Mouse (Mus musculus) lung, adult 18-20 months (tissue): ENCODE measurements around the gene Gpr149.

Source experiments
- DNase-seq, 2 experiments: peaks; one replicate each; pipeline ENCODE4 v3.0.0; 2022; ENCODE audit warnings: mixed read lengths in 2 of 2

The Gpr149 gene

DNA sequence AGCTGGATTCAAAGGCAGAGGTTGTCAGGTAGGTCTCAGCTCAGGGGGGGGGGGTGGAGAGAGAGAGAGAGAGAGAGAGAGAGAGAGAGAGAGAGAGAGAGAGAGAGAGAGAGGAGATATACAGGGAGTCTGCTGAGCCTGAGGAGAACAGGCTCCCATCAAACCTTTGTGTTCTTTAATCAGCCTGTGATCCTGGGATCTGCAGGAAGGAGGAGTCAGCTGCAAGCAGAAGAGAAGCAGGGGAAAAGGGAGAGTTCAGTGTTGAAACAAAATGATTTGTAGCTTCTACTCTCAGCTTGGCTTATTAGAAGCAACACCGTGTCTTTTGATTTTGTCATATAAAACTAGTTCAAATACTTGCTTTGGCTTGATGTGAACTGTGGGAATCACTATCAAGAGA is at the start of gene Gpr149:
Gene Gpr149 (minus strand): TSS at position 168 of the 400 bp plus-strand sequence.
- DNase-seq = no peak

- no peak for DNase-seq
Measured at GRCm38 (mm10) chr3:62650551-62650950, 45.6 kb upstream of the Gpr149 start.

- DNase-seq = no peak
Measured at GRCm38 (mm10) chr3:62610861-62611260, 5.9 kb upstream of the Gpr149 start.

- no peak for DNase-seq
Measured at GRCm38 (mm10) chr3:62605931-62606330, 991 bp upstream of the Gpr149 start.

DNA sequence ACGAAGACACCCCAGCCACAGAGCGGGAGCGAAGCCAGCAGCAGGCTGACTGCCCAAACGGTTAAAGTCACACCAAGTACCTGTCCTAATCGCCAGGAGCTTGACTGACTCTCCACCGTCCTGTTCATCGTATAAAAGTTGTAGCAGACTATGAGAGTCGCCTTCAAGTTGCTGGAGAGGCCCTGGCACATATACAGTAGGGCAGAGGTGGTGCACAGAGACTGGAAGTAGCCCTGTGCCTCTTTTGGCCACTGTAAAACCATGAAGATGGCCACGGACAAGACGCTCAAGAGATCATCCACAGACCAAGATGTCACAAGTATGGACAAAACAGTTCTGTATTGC is 921 bp downstream of the Gpr149 start:
- no peak for DNase-seq

DNA sequence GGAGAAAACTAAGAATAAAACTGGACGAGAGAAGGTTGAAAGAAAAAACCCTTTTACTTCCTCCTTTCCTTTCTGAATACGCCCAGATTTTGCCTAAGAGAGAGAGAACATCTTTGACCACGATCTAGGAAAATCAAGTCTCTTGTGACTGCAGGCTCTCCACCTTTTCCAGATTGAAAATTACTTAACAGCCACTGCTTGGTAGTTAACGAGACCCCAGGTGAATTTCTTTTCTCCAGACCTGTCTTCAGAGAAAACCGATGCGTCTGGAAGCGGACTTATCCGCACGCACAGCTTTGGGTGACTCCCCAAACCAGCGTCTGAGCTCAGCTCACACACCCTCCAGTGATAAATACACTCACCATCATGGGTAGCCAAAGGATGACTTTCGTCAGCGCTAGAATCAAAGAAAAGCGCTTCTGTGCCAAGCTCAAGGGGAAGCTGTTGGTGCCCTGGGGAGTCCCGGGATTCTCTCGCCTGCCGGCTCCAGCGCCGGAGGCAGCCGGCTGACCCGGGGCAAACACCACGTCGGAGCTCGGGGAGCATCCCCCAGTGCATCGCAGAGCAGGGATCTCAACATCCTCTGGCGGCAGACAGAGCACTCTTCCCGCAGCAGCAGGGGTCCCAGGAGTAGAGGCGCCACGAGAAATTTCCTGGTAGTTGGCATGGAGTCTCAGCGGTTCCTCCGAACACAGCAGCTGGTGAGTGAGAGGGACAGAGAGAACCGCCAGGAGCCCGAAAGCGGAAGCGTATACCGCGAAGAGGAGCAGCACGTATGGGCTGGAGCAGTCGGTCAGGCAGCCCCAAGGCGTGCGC is 1.5 kb downstream of the Gpr149 start:
- DNase-seq = no peak

DNA sequence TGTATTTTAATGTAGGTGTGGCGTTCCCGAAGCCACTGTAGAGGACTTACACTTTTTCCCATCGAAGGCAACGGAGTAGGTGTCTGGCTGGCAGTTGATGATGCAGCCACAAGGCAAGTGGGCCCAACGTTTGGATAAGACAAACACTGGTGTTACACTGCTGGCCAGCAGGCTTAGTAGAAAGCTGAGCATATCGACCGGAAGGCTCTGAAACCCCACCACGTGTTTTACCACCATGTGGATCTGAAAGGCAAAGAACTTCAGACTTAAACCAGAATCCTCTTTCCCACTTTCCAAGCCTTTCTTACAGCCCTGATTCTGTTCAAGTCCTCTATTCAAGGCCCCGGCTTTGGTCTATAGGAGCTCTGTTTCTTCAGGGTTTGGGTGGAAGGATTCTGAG is 2.5 kb downstream of the Gpr149 start:
- DNase-seq = no peak

DNA sequence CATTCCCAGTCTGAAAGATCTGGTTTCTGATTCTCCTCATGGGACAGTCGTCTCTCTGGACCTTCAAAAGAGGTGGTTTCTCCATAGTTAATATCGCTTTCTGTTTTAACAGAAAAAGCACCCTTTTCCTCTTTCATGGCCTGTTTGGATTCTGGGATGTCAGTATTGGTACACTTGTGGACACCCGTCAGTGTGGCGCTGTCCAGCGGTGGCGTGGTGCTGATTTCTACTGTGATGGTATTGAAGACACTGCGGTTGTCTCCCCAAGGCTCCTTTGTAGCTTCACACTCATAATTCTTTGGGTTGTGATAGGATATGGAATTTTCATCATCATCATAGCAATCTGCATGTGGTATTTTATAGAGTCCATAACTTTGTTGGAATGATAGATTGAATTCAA is 10.1 kb downstream of the Gpr149 start:
- DNase-seq = no peak

DNA sequence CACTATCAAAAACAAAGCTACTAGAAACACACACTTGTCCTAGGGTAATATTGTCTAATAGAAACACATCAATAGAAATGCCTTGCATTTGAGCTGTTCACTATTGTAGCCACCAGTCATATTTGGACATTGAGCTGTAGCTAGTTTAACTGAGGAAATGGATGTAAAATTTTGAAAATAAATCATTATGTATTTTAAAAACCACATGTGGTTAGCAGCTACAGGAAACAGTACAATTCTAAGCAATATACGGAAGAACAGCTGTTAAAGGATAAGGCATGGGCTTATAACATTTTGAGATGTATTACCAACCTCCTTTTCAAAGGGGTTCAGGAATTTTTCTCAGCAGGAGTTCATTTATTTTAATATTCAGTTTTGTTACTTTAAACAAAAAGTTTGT is 19.9 kb downstream of the Gpr149 start:
- no peak for DNase-seq

DNA sequence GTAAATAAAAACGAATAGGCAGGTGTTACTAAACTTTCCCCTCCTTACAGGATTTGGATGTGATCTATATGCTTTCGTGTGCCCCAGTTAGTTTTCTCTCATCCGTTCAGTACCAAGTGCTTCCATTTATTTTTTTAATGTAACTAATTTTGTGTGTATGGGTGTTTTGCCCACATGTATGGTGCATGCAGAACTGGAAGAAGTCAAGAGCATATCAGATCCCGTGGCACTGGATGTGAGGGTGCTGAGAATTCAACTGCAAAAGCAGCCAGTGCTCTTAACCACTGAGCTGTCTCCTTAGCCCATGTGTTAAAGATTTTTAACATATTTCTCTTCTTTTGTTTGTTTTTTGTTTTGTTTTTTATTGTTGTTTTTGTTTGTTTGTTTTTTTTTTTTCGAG is 77.3 kb downstream of the Gpr149 start:
- no peak for DNase-seq

DNA sequence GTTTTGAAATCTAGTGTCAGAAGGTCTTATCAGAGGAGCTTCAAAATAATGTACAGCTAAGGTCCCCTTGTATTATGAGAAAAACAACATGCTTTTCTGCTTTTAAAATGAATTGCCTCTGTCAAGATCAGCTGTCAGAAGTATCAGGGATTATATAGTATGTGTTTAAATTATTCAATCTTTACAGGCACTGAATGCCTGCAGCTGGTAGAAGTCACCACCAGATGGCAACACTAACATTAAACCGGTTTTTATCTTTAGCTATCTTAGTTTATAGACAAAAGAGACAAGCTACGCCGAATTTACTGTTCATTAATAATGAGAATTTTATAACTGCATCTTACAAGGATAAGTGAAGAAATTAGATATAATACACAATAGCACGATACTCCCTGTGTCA is 77.8 kb downstream of the Gpr149 start:
- no peak for DNase-seq

GRCm38 (mm10) chr3:62507206-62507647 is 97.7 kb downstream of the Gpr149 start:
- DNase-seq = no peak

DNA sequence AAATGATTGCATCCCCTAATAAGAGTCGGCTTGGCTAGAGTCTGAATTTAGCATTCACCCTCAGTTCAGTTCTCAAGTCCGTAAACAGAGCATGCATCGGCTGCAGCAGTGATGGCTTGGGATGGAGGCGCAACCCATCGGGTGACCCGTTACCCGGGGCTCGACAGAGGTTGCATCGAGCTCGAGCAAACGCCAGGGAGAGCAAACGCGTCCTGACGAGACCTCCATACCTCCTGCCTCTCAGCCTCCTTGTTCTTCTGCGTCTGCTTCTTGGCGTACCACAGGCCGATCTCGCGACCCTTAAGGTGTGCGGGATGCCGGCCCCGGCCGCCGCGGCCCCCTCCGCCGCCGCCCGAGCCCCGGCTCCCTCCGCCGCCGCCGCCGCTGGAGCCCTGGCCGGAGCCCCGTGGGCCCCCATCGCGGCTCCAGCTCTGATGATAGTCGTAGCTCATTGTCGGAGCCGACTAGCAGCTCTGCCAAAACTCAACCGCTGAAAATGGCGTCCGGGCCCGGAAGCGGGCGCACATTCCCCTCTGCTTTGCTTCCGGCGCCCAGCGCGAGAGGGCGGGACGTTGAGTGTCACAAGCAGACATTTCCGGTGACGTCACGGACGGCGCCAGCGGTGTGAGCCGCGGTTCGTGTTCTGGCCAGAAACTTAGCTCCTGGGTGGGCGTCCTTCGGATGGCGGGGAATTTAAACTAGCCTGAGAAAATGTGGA is 98.3 kb downstream of the Gpr149 start, which contains the start of gene Dhx36:
Gene Dhx36 (minus strand): TSS at position 517 of the 718 bp plus-strand sequence.
- DNase-seq = peak; percentile 95 to 96

DNA sequence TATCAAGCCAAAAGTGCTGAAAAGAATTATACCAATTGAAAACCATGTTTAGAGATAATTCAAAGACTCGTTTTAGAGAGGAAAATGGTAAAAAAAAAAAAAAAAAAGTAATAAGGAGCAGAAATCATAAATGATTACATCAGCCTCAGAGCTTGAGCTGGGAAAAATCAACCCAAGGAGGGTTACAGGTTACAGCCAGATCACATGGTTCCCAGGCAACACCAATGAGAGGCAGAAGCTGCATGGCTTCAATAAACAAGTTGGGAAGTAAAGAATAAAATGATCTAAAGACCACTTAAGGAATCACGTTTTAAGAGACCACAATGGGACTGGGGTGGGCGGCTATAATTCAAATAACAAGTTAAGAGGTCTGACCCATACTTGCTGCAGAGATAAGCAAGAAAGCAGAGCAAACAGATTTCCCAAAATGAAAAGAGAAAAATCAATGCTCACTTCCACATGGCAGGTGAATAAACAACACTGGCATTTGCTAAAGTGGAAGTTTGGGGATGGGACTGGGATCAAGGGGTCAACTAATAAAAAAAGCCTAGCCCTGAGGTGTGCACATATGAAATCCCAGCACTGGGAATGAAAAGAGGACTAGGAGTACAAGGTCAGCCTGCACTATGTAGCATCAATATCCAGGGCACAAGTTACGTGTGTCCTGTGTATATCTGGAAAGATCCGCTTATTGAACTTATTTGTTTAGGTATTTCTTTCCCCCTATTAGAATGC is 99.6 kb downstream of the Gpr149 start:
- no peak for DNase-seq

DNA sequence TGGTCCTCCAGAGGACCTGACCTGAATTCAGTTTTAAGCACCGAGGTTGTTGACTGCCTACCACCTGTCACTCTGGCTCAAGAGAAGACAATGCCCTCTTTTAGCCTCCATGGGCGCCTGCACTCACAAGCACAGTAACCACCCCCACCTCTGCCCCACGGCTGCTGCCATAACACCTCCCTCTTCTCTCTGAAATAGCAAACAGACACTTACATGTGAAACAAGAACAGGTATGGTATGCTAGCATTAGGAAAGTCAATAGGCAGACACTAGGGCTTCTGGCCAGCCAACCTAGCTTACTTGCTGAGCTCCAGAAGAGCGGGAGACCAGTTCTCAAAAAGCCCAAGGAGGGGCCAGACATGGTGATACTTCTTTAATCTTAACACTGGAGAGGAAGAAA is 105.6 kb downstream of the Gpr149 start:
- no peak for DNase-seq

DNA sequence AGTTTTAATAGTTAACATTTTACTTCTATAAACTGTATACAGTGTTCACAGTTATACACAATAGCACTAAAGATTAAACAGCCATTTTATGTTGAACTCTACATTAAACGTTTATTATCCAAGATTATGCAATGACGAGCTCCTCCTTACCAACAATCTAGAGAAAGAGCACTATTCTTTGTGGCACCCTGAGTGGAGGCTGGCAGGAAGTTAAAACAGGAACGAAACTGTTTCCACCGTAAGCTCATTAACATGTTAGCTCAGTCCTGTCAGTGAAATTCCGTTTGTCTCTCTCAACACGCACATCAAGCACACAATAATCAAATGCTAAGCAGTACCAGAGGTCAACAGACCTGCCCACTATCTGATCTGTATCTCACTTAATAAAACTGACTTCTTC is 112.4 kb downstream of the Gpr149 start:
- no peak for DNase-seq

DNA sequence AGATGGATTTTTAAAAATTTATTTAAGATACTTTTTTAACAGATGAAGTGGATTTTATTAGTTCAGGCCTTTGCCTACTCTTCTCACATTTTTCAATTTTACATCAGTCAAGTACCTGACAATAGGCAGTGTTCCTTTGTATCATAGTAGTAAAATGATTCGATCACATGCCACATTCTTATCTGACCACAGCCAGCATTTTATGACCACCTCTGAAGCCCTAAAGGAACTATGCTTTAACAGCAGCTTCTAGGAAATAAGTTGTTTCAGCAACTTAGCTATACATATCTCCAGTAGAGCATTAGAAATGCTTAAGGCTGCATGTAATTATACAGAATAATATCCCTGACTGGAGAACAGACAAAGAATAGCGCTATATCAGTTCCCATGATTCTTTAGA is 120.6 kb downstream of the Gpr149 start:
- no peak for DNase-seq
